Mouse (Mus musculus) kidney, embryonic 16.5 days (tissue): ENCODE measurements around the gene Gldc. TPM values are rescaled to one million over a fixed set of nuclear protein-coding genes. Genes with fewer than 3 reads are reported as not detected.

ENCODE experiments used
- ATAC-seq: fragments of 200-750 bp; cut with Nextera tagmentation; 2 replicates; pipeline ENCODE4 v1.8.0; 2017; ENCODE audit warnings: moderate TSS enrichment; ENCODE audit not compliant: low FRiP score, low TSS enrichment
- H3K27ac ChIP-seq: fragments of 300-500 bp; sonication (generic); 2 replicates; pipeline ENCODE4 v1.5.1; 2014; ENCODE audit warnings: low read length
- H3K27me3 ChIP-seq: fragments of 300-500 bp; sonication (generic); 2 replicates; pipeline ENCODE4 v1.6.1; 2014; ENCODE audit warnings: low read length, control low read depth, mixed read lengths; ENCODE audit not compliant: insufficient read depth
- H3K36me3 ChIP-seq: fragments of 300-500 bp; sonication (generic); 2 replicates; pipeline ENCODE4 v1.6.1; 2014; ENCODE audit warnings: low read length, control low read depth, mixed read lengths; ENCODE audit not compliant: insufficient read depth
- H3K4me1 ChIP-seq: fragments of 300-500 bp; sonication (generic); 2 replicates; pipeline ENCODE4 v1.6.1; 2014; ENCODE audit warnings: low read length, control low read depth, mixed read lengths; ENCODE audit not compliant: insufficient read depth
- H3K4me2 ChIP-seq: fragments of 300-500 bp; sonication (generic); replicated peaks from 2 replicates; pipeline ENCODE4 v1.6.1; 2014; ENCODE audit warnings: low read depth, low read length
- H3K4me3 ChIP-seq: fragments of 300-500 bp; sonication (generic); 2 replicates; pipeline ENCODE4 v1.5.1; 2014; ENCODE audit warnings: mild to moderate bottlenecking, low read length
- H3K9ac ChIP-seq: fragments of 300-500 bp; sonication (generic); replicated peaks from 2 replicates; pipeline ENCODE4 v1.6.1; 2014; ENCODE audit warnings: low read length
- H3K9me3 ChIP-seq: fragments of 300-500 bp; sonication (generic); 2 replicates; pipeline ENCODE4 v1.6.1; 2016; ENCODE audit warnings: low read length, control low read depth
- WGBS: fragments of 180-500 bp; shearing (Covaris S2); extraction: QIAGEN DNeasy Blood & Tissue Kit; methylation state at CpG from one replicate; pipeline ENCODE4 v1.1.7; 2014; 5-methylcytosine and 5-hydroxymethylcytosine counted together
- polyA plus RNA-seq: library from polyadenylated mRNA; unstranded; fragments of >200 nt; fragmentation: Nextera tagmentation; extraction: Ambion mirVana; gene quantifications from 2 replicates; pipeline ENCODE4 v1.2.1, GENCODE M21; 2015

Gldc gene
- polyA plus RNA-seq, 1 experiment from 2014 or later, result 10.9 TPM

GRCm38 (mm10) chr19:30112961-30113688 lies 62.1 kb downstream of the Gldc start:
- Histone ChIP-seq H3K9me3 (no peaks in the 10 kb centered on the region), H3K4me2 (no peak overlapping the region), H3K4me3 (no peak overlapping the region), H3K4me1 (no peaks in the 10 kb centered on the region), H3K27me3 (no peaks in the 10 kb centered on the region), H3K27ac (no peak overlapping the region), H3K9ac (no peak overlapping the region), H3K36me3 (no peaks in the 10 kb centered on the region)
- no peak for ATAC-seq
- WGBS, result 89% methylated on average over 16 of the region's 16 CpGs

- H3K27ac ChIP-seq, result no peak overlapping the region
- WGBS, result 93% methylated on average over 3 of the region's 3 CpGs
- H3K27me3 ChIP-seq, result no peaks in the 10 kb centered on the region
- no peaks in the 10 kb centered on the region for H3K36me3 ChIP-seq
- H3K4me1 ChIP-seq, result no peaks in the 10 kb centered on the region
- H3K9me3 ChIP-seq, result no peaks in the 10 kb centered on the region
- H3K4me2 ChIP-seq, result no peak overlapping the region
- H3K9ac ChIP-seq, result no peak overlapping the region
- ATAC-seq, result no peak
- H3K4me3 ChIP-seq, result no peak overlapping the region
These were observed 63.8 kb downstream of the Gldc start for GRCm38 (mm10) chr19:30111421-30111820.

DNA sequence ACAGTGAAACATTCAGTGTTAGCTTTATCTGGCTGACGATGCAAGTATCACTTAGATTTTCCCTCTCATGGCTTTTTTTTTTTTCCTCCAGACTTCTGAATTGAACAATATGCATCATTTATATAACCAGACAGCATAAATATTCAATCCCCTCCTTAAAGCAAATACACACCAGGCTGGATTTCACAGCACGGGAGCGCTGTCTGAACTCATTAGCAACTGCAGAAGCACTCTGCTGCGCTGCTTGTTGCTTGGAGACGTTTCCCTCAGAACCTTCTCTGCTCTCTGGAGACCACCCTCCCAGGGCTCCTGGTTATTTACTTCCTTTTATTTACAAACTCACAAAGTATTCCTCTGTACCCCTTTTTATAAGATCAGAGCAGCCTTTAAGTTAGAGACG lies 66.1 kb downstream of the Gldc start:
- no peaks in the 10 kb centered on the region for H3K4me1 ChIP-seq
- H3K27ac ChIP-seq, result no peak overlapping the region
- 87% methylated on average over 6 of the region's 6 CpGs for WGBS
- H3K4me2 ChIP-seq, result no peak overlapping the region
- no peak overlapping the region for H3K9ac ChIP-seq
- no peaks in the 10 kb centered on the region for H3K36me3 ChIP-seq
- ATAC-seq, result no peak
- H3K27me3 ChIP-seq, result no peaks in the 10 kb centered on the region
- H3K9me3 ChIP-seq, result no peaks in the 10 kb centered on the region
- no peak overlapping the region for H3K4me3 ChIP-seq

DNA sequence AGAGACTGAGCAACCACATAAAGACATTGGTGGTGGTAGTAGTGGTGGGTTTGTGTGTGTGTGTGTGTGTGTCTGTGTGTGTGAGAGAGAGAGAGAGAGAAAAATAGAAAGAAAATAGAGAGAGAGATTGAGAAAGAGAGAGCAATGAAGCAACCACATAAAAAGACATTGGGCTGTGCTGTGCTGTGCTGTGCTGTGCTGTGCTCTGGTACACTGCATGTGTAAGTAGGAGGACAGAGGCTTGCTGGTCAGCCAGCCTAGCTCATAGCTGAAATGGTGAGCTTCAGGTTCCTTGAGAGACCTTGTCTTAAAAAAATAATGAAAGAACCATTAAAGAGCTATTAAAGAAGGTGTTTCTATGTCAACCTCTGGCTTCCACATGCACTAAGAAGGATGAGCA lies 66.6 kb downstream of the Gldc start:
- Histone ChIP-seq H3K27ac (no peak overlapping the region), H3K4me2 (no peak overlapping the region), H3K4me3 (no peak overlapping the region), H3K4me1 (no peaks in the 10 kb centered on the region), H3K9ac (no peak overlapping the region), H3K9me3 (no peaks in the 10 kb centered on the region), H3K27me3 (no peaks in the 10 kb centered on the region), H3K36me3 (no peaks in the 10 kb centered on the region)
- ATAC-seq, result no peak

DNA sequence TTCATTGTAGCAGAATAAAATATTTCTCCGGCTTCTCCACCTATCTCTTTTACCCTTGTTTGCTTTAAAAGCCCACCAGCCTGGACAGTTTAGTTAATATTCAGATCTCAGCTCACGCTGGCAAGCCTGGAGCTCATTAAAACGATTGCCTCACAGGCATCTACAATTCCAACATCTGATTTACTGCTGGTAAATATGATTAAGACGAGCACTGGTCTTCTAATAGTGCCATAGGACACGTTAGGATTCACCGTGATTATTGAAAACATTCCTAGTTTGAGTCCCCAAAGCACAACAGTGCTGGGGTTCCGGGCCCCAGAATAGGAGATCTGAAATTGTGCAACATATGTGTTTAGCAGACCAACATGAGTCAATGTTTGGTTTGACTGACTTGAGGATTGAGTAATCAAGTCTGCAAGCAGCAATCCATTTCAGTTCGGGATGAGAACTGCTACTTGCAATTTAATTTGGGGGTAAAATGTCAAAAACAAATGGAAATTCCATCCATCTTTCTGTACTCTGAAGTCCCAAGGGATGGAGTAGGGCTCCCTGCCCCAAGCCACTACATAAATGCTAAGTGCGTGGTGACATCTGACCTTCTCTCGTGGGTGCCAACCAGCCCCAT lies 67.9 kb downstream of the Gldc start:
- H3K4me3 ChIP-seq, result no peak overlapping the region
- no peaks in the 10 kb centered on the region for H3K27me3 ChIP-seq
- 80% methylated on average over 10 of the region's 10 CpGs for WGBS
- no peaks in the 10 kb centered on the region for H3K36me3 ChIP-seq
- no peak overlapping the region for H3K4me2 ChIP-seq
- H3K9ac ChIP-seq, result no peak overlapping the region
- no peak for ATAC-seq
- no peaks in the 10 kb centered on the region for H3K9me3 ChIP-seq
- H3K27ac ChIP-seq, result no peak overlapping the region
- no peaks in the 10 kb centered on the region for H3K4me1 ChIP-seq

DNA sequence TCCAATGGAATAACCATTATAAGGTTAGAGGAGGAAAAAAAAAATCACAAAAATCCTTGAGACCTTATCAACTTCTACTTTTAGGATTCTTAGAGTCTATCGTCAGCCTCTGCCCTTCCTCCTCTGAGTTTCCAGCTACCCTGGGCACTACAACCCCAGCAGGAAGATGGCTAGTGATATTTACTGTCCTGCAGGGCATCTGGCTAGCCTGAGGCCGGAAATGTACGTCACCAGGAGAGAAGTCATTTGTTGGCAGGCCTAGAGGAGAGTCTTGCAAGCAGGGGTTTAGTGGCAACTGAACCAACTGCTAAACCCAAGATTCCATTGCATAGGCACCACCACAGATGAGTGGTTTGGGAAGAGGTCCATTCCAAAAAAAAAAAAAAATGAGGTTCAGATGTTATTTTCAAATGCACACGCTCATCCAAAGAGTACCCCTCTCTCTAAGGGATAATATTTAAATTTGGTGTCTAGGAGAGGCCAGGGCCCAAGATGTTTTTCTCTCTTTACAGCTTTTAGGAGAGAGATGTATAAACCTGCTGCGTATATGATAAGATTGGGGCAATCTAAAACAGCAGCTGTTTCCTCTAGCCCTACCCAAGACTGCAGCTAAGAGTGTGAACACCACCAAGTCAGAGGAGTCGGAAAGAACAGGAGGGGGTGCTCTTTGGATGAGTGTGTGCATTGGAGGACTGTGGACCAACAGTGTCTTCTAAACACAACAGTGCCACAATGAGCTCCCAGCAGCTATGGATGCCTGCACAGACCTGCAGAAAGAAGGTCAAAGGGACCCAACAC lies 70.0 kb downstream of the Gldc start:
- Histone ChIP-seq H3K4me2 (no peak overlapping the region), H3K27ac (no peak overlapping the region), H3K4me1 (no peaks in the 10 kb centered on the region), H3K4me3 (no peak overlapping the region), H3K27me3 (no peaks in the 10 kb centered on the region), H3K36me3 (no peaks in the 10 kb centered on the region), H3K9ac (no peak overlapping the region), H3K9me3 (no peaks in the 10 kb centered on the region; the same call in 1 of the 2 replicates)
- 85% methylated on average over 6 of the region's 6 CpGs for WGBS
- ATAC-seq, result no peak

DNA sequence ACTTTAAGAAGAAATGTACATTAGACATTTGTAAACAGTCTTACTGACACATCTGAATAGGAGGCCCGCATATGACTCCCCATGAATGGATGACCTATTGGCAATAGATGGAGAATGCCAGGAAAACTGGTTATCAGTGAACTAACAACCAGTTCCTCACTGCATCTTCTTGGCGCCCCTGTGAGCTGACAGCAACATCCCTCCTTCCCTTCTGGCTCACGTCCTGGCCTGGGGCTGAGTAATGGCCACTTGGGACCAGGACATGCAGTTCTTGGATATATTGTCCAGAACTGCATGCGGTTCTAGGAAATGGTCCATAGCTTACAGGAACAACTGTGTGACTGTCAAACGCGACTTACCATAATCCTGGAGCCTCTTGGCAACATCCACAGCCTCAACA lies 72.6 kb downstream of the Gldc start:
- 89% methylated on average over 6 of the region's 6 CpGs for WGBS
- no peak overlapping the region for H3K4me3 ChIP-seq
- peaks cover 24% of the 10 kb centered on the region for H3K36me3 ChIP-seq
- ATAC-seq, result no peak
- no peak overlapping the region for H3K4me2 ChIP-seq
- H3K27ac ChIP-seq, result no peak overlapping the region
- H3K9me3 ChIP-seq, result peaks cover 10% of the 10 kb centered on the region; the same call in 1 of the 2 replicates
- H3K4me1 ChIP-seq, result no peaks in the 10 kb centered on the region
- H3K27me3 ChIP-seq, result no peaks in the 10 kb centered on the region
- no peak overlapping the region for H3K9ac ChIP-seq

DNA sequence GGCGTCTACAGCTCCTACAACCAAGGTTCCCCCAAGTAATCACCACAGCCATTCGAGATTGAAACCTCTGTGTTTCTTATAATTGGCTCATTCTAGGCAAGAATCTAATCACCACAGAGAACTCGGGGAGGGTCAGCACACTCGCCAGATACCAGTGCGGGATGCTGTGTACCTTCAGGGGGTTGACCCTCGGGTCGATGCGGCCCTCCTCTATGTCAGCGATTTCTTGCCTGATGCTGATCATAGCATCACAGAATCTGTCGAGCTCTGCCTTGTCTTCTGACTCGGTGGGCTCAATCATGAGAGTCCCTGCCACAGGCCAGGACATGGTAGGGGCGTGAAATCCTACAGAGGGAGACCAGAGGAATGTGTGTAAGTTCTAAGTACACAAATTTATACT lies 74.7 kb downstream of the Gldc start:
- peaks cover 44% of the 10 kb centered on the region for H3K36me3 ChIP-seq
- no peak overlapping the region for H3K4me3 ChIP-seq
- no peak for ATAC-seq
- H3K27ac ChIP-seq, result no peak overlapping the region
- no peaks in the 10 kb centered on the region for H3K27me3 ChIP-seq
- peaks cover 10% of the 10 kb centered on the region; the same call in 1 of the 2 replicates for H3K9me3 ChIP-seq
- no peak overlapping the region for H3K9ac ChIP-seq
- H3K4me2 ChIP-seq, result no peak overlapping the region
- WGBS, result 96% methylated on average over 12 of the region's 12 CpGs
- no peaks in the 10 kb centered on the region for H3K4me1 ChIP-seq

GRCm38 (mm10) chr19:30097039-30097438 lies 78.2 kb downstream of the Gldc start:
- Histone ChIP-seq H3K9ac (no peak overlapping the region), H3K4me2 (no peak overlapping the region), H3K27me3 (no peaks in the 10 kb centered on the region), H3K4me3 (no peak overlapping the region), H3K27ac (no peak overlapping the region), H3K9me3 (peaks cover 10% of the 10 kb centered on the region; the same call in 1 of the 2 replicates), H3K36me3 (peaks cover 70% of the 10 kb centered on the region), H3K4me1 (no peaks in the 10 kb centered on the region)
- no peak for ATAC-seq
- 79% methylated on average over 4 of the region's 4 CpGs for WGBS
